Mouse (Mus musculus) adrenal gland, adult 2 months (tissue): ENCODE data around the gene Osbpl10. TPM values are rescaled to one million over a fixed set of nuclear protein-coding genes. Genes with fewer than 3 reads are reported as not detected.

Experiments used
- DNase-seq: peaks from one replicate; pipeline ENCODE4 v3.0.0; 2021
- polyA plus RNA-seq: library from polyadenylated mRNA; depleted of rRNA; stranded (reverse); fragments of >200 nt; gene quantifications from 2 replicates; pipeline ENCODE4 v1.2.3, GENCODE M21; 2012; rRNA removed
- total RNA-seq, 2 experiments: library from RNA; stranded (reverse); gene quantifications; 2 replicates each; pipeline ENCODE4 v1.2.3; 2021

Gene Osbpl10
- total and polyA plus RNA-seq, 3 experiments, result 2.6 to 6.2 (median 4.4) TPM

GRCm38 (mm10) chr9:115278641-115279040 lies 300.3 kb downstream of the Osbpl10 start:
- no peak for DNase-seq

Other genes starting within 250 kb of the Osbpl10 start
- gene Cmtm6, start 247.5 kb upstream of the Osbpl10 start, total RNA-seq, result 10 to 100 TPM; 67.0 to 92.3 TPM
- gene Cmtm6, start 247.5 kb upstream of the Osbpl10 start, polyA plus RNA-seq, result 33.5 and 44.6 TPM in 2 replicates
- gene Cmtm7, start 196.7 kb upstream of the Osbpl10 start, total RNA-seq, result 10 to 100 TPM; 27.8 to 41.3 TPM
- gene Cmtm7, start 196.7 kb upstream of the Osbpl10 start, polyA plus RNA-seq, result 187 and 230 TPM in 2 replicates
- gene Cmtm8, start 134.4 kb upstream of the Osbpl10 start, total RNA-seq, result 1 to 10 TPM; 4.9 to 7.3 TPM
- 23.2 and 32.4 TPM in 2 replicates for gene Cmtm8, start 134.4 kb upstream of the Osbpl10 start, polyA plus RNA-seq
- 10 to 100 TPM; 30.9 to 33.1 TPM for gene Gpd1l, start 44.6 kb upstream of the Osbpl10 start, total RNA-seq
- gene Gpd1l, start 44.6 kb upstream of the Osbpl10 start, polyA plus RNA-seq, result 10.8 and 12.4 TPM in 2 replicates
- 10 to 100 TPM; 29.7 to 63.5 TPM for gene Rps27rt, start 4.2 kb downstream of the Osbpl10 start, total RNA-seq
- 2.0 and 2.8 TPM in 2 replicates for gene Rps27rt, start 4.2 kb downstream of the Osbpl10 start, polyA plus RNA-seq